Mouse (Mus musculus): ENCODE measurements around the gene Olfr1378.
A peak's percentile ranks its signal among the peaks of the same experiment; 100 is the strongest.

- TF ChIP-seq POLR2A (IDR thresholded peaks at IDR 0.05; ENCODE audit: borderline replicate concordance, extremely low read depth, insufficient read depth, insufficient read length, poor library complexity, severe bottlenecking): no peak
- peak; percentile 93 for TF ChIP-seq CTCF (IDR thresholded peaks at IDR 0.05; ENCODE audit: borderline replicate concordance, extremely low read depth, insufficient read depth, insufficient read length)
Observed at GRCm38 (mm10) chr11:50939621-50940366, 26.5 kb upstream of the Olfr1378 start.
